Mouse (Mus musculus): ENCODE measurements around the gene Aacs.

- TF ChIP-seq CTCF (IDR thresholded peaks at IDR 0.05; ENCODE audit: borderline replicate concordance, control insufficient read depth, extremely low read depth, insufficient read depth, low read length, poor library complexity) = no peak
- TF ChIP-seq POLR2A (IDR thresholded peaks at IDR 0.05; ENCODE audit: control insufficient read depth, extremely low read depth, insufficient read depth, low read length, poor library complexity) = no peak
Measured at GRCm38 (mm10) chr5:125475030-125475429, 584 bp upstream of the Aacs start.
